Mouse (Mus musculus): ENCODE data around the gene Prpf4. TPM values are rescaled to one million over a fixed set of nuclear protein-coding genes. Genes with fewer than 3 reads are reported as not detected.

Gene Prpf4
- total and polyA plus RNA-seq, 2 experiments from 2014 or later = 12.2 to 19.6 TPM

DNA sequence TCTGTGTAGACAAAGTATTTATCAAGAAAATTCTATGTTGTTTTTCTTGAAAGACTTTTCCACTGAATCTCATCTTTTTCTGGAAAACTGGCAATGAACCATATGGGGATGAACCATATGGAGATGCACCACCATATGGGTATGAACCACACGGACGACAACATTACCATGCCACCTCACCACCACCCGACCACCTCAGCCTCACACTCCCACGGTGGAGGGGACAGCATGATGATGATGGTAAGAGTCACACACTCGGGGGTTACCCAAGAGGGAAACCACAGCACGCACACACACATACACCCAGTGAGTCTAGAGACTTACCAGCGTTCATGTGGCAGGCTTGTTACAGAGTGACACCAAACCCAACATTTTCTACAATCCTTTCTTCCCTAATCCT lies 23.2 kb upstream of the Prpf4 start:
- Histone ChIP-seq H3K27ac (no peak overlapping the region), H3K4me3 (ENCODE audit: low read length) (no peak overlapping the region), H3K4me2 (ENCODE audit: low read depth, low read length) (no peak overlapping the region), H3K27me3 (ENCODE audit: insufficient read depth, low read length) (no peaks in the 10 kb centered on the region), H3K9ac (replicated peaks; ENCODE audit: low read length) (no peak overlapping the region), H3K9me3 (ENCODE audit: low read length) (no peaks in the 10 kb centered on the region), H3K4me1 (ENCODE audit: insufficient read depth, low read length) (no peaks in the 10 kb centered on the region), H3K36me3 (ENCODE audit: insufficient read depth, low read length) (no peaks in the 10 kb centered on the region; the same call in 1 of the 2 replicates)
- 91% methylated on average over 7 of the region's 7 CpGs for WGBS
- ATAC-seq (no peak), DNase-seq (ENCODE audit: low spot score) (no peak)
- no peak for TF ChIP-seq CTCF (IDR thresholded peaks at IDR 0.05; ENCODE audit: low read depth)

GRCm38 (mm10) chr4:62389592-62390512 lies 18.7 kb upstream of the Prpf4 start:
- TF ChIP-seq CTCF (IDR thresholded peaks at IDR 0.05; ENCODE audit: low read depth) = no peak
- Histone ChIP-seq H3K4me2 (ENCODE audit: low read depth, low read length) (no peak overlapping the region), H3K36me3 (ENCODE audit: insufficient read depth, low read length) (peaks cover 12% of the 10 kb centered on the region; the same call in 1 of the 2 replicates), H3K4me1 (ENCODE audit: insufficient read depth, low read length) (no peaks in the 10 kb centered on the region), H3K27ac (no peak overlapping the region), H3K27me3 (ENCODE audit: insufficient read depth, low read length) (no peaks in the 10 kb centered on the region), H3K9ac (replicated peaks; ENCODE audit: low read length) (no peak overlapping the region), H3K4me3 (ENCODE audit: low read length) (no peak overlapping the region), H3K9me3 (ENCODE audit: low read length) (no peaks in the 10 kb centered on the region)
- no peak for DNase-seq (ENCODE audit: low spot score)
- 93% methylated on average over 5 of the region's 5 CpGs for WGBS
- ATAC-seq = no peak

DNA sequence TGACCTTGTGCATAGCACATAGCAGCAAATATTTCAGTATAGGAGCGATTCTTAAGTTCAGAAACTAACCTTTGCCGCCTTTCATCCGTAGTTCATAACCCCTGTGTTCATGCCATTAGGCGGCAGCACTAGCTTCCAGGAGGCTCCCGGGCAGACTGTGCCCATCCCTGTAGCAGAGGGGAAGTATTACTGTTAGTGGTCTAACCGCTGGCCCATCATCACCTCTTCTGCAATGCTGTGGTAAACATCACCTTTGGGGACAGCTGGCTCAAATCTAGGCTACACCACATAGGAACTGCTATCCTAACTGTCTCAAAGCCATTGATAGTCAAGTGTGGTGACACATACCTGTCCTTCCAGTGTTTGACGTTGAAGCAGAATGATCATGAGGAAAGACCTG lies 16.7 kb upstream of the Prpf4 start:
- H3K27me3 ChIP-seq (ENCODE audit: insufficient read depth, low read length) = no peaks in the 10 kb centered on the region
- no peak overlapping the region for H3K4me2 ChIP-seq (ENCODE audit: low read depth, low read length)
- H3K27ac ChIP-seq = no peak overlapping the region
- WGBS = 85% methylated on average over 7 of the region's 7 CpGs
- DNase-seq (ENCODE audit: low spot score) (no peak), ATAC-seq (no peak)
- H3K4me3 ChIP-seq (ENCODE audit: low read length) = no peak overlapping the region
- no peak for TF ChIP-seq CTCF (IDR thresholded peaks at IDR 0.05; ENCODE audit: low read depth)
- H3K4me1 ChIP-seq (ENCODE audit: insufficient read depth, low read length) = no peaks in the 10 kb centered on the region
- no peaks in the 10 kb centered on the region for H3K9me3 ChIP-seq (ENCODE audit: low read length)
- no peak overlapping the region for H3K9ac ChIP-seq (replicated peaks; ENCODE audit: low read length)
- peaks cover 29% of the 10 kb centered on the region for H3K36me3 ChIP-seq (ENCODE audit: insufficient read depth, low read length)

DNA sequence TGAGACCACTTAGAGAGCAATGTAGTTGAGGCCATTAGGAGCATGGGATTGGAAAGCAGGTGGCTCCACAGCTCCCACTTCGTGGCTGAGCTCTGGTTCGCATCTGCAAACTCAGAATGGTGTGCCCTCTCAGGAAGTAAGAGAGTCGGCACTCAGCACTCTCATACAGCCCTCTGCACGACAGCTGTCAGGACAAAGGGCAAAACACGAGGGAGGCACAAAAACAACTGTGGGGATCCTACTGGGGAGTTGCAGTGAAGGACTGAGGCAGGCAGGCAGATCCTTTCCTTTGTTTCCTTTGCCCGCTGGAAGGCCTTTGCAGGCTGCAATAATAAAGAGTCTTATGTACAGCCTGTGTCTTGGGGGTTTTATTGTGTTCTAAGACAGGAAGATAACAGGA lies 15.1 kb upstream of the Prpf4 start:
- ATAC-seq = no peak
- Histone ChIP-seq H3K9me3 (ENCODE audit: low read length) (no peaks in the 10 kb centered on the region), H3K4me3 (ENCODE audit: low read length) (no peak overlapping the region), H3K36me3 (ENCODE audit: insufficient read depth, low read length) (peaks cover 40% of the 10 kb centered on the region), H3K4me1 (ENCODE audit: insufficient read depth, low read length) (no peaks in the 10 kb centered on the region), H3K9ac (replicated peaks; ENCODE audit: low read length) (no peak overlapping the region), H3K4me2 (ENCODE audit: low read depth, low read length) (no peak overlapping the region), H3K27me3 (ENCODE audit: insufficient read depth, low read length) (no peaks in the 10 kb centered on the region), H3K27ac (no peak overlapping the region)
- no peak for TF ChIP-seq CTCF (IDR thresholded peaks at IDR 0.05; ENCODE audit: low read depth)
- 25% methylated on average over 6 of the region's 6 CpGs for WGBS
- no peak for DNase-seq (ENCODE audit: low spot score)

DNA sequence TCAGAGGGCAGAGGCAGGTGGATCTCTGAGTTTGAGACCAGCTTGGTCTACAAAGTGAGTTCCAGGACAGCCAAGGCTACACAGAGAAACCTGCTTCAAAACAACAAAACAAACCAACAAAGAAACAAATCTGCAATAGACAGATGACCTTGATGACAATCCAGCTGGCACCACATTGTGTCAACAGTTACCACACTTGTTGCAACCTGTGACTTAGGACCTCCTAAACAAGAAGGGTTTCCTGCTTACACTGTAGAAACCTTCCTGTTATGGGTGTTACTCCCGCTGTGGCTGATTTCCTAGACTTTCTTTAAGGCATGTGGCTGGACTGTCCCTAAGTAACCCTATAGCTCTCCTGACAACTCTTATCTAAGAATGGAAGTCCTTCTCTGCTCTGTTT lies 12.8 kb upstream of the Prpf4 start:
- ATAC-seq (no peak), DNase-seq (ENCODE audit: low spot score) (no peak)
- no peaks in the 10 kb centered on the region for H3K9me3 ChIP-seq (ENCODE audit: low read length)
- no peak overlapping the region for H3K27ac ChIP-seq
- H3K27me3 ChIP-seq (ENCODE audit: insufficient read depth, low read length) = no peaks in the 10 kb centered on the region
- H3K36me3 ChIP-seq (ENCODE audit: insufficient read depth, low read length) = peaks cover 62% of the 10 kb centered on the region
- no peak overlapping the region for H3K4me3 ChIP-seq (ENCODE audit: low read length)
- H3K4me1 ChIP-seq (ENCODE audit: insufficient read depth, low read length) = no peaks in the 10 kb centered on the region
- no peak for TF ChIP-seq CTCF (IDR thresholded peaks at IDR 0.05; ENCODE audit: low read depth)
- 97% methylated on average over 1 of the region's 1 CpGs for WGBS
- no peak overlapping the region for H3K4me2 ChIP-seq (ENCODE audit: low read depth, low read length)
- no peak overlapping the region for H3K9ac ChIP-seq (replicated peaks; ENCODE audit: low read length)

GRCm38 (mm10) chr4:62397616-62398365 lies 10.8 kb upstream of the Prpf4 start:
- H3K9me3 ChIP-seq (ENCODE audit: low read length) = no peaks in the 10 kb centered on the region
- H3K36me3 ChIP-seq (ENCODE audit: insufficient read depth, low read length) = peaks cover 72% of the 10 kb centered on the region
- no peaks in the 10 kb centered on the region for H3K4me1 ChIP-seq (ENCODE audit: insufficient read depth, low read length)
- no peak overlapping the region for H3K4me3 ChIP-seq (ENCODE audit: low read length)
- DNase-seq (ENCODE audit: low spot score) (no peak), ATAC-seq (no peak)
- H3K27me3 ChIP-seq (ENCODE audit: insufficient read depth, low read length) = no peaks in the 10 kb centered on the region
- 82% methylated on average over 4 of the region's 4 CpGs for WGBS
- H3K27ac ChIP-seq = no peak overlapping the region
- no peak overlapping the region for H3K4me2 ChIP-seq (ENCODE audit: low read depth, low read length)
- H3K9ac ChIP-seq (replicated peaks; ENCODE audit: low read length) = no peak overlapping the region
- TF ChIP-seq CTCF (IDR thresholded peaks at IDR 0.05; ENCODE audit: low read depth) = no peak
